Mouse (Mus musculus): ENCODE data around the gene Muc1.

The Muc1 gene

DNA sequence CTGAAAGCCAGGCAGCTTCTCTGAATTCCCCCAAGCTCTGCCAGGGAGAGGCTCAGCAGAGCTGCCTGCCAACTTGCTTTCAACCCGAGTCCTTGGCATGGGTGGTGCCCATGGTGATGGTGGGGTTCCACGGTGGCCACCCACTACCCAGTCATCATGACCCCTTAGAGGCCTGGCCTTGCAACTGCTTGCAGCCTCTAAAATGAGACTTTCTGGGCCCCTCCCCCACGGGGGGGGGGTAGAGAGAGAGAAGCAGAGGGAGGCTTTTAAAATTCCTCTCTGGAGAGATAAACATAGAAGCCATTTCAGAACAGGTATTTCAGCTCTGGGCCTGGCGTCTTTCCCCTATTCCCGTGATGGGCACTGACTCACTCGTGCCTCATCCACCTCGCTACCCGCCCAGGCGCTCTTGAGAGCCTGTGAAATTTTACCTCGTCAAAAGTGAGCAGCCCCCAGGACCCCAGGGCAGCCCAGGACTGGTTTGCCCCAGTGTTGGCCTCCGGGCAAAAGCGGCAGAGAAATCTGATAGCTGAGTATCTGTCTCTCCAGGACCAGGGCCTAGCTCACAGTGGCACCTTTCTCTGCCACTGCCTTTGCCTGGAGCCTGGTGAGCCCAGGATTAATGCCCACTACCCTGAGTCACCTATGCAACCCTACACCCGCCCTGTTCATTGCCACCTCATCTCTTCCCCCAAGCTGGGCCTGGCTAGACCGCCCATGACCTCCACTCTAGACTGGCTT, 48.6 kb downstream of the Muc1 start:
- no peak for DNase-seq

DNA sequence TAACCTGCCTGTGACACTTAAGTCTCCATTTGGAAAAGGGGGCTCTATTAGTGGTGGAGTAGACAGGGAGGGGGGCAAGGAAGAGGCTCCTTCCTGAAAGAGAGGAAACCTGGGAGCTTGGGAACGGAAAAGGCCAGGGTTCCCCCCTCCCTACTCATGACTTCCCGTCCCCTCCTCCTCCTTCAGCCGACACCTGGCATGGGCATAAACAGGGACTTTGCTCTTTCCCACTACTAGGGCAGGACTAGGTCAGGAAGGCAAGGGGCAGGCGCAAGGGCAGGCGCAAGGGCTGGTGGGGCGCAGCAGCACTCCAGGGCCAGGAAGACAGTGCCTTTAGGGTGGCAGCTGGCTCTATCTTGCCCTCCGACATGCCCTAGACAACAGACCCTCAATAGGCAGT, 49.2 kb downstream of the Muc1 start:
- DNase-seq: no peak

DNA sequence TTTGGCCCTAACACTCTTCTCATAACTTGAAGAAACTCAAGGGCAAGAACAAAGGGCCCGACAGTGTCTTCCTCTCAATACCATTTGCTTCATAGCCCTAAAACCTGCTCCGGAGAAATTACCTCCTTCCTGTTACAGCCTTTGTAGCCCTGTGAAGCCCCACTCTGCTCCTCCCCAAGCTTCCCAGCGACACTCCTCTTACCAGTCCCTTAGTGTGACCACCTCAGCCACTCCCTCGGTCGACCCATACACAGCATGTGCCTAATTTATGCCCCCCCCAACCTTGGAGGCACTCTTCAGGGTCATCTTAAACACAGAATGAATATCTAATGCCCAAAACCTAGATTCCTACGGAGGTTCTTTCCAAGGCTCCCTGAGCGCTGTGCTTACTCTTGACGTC, 49.8 kb downstream of the Muc1 start:
- DNase-seq: no peak

DNA sequence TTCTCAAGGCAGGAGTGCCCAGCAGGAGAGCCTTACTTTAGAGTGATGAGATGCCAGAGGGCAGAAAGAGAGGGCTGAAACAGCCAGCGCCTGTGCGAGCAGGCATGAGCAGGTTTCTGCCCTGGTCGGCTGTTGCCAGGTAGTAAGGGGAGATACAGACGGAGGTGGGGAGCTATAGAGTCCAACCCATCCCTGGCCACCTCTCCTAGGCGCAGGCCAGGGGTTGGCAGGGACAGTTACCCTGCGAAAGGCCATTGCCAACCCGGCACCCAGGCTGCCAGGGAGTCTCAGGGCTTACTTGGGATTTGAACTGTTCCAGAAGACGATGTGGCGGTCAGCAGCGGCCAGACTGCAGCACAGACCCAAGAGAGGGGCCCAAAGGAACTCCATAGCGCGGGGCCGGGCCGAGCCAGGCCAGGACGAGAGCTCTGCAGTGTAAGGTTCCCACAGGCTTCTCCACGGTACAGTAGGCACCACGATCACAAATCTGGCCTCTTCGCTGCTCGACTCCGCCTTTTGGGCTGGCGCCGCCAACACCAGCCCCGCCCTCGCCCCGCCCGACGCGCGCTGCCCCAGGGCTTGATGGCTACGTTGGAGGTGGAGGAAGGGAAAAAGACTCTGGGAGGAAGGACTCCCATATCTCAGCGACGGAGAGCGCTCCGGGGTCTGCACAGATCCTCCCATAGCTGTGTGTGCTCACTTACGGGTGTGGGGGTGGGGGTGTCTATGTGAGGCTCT, 50.5 kb downstream of the Muc1 start:
- peak; percentile 89 for DNase-seq

DNA sequence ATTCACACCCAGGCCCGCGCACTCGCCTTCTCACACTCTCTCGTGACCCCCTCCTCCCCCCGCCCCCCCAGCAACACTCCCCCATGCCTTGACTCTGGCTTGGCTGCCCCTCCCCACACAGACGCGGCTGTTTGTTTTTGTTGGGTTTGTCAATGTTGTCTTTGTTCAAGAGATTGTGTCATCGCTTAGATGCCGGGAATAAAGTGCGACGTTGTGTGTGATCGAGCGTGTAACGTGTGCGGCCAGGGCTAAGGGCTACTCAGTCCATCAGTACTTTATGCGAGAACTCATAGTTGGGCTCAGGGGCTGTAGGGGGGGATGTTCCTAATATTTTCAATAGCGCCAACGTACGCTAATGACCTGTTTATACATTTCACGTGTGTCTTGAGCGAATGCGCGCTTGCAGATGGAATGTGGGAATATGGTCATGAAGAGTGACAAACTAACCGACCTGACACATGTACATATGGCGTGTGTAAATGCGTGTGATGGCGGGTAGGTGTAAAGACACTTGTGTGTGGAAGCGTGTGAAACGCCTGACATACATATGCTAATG, 51.3 kb downstream of the Muc1 start:
- DNase-seq: peak; percentile 85

DNA sequence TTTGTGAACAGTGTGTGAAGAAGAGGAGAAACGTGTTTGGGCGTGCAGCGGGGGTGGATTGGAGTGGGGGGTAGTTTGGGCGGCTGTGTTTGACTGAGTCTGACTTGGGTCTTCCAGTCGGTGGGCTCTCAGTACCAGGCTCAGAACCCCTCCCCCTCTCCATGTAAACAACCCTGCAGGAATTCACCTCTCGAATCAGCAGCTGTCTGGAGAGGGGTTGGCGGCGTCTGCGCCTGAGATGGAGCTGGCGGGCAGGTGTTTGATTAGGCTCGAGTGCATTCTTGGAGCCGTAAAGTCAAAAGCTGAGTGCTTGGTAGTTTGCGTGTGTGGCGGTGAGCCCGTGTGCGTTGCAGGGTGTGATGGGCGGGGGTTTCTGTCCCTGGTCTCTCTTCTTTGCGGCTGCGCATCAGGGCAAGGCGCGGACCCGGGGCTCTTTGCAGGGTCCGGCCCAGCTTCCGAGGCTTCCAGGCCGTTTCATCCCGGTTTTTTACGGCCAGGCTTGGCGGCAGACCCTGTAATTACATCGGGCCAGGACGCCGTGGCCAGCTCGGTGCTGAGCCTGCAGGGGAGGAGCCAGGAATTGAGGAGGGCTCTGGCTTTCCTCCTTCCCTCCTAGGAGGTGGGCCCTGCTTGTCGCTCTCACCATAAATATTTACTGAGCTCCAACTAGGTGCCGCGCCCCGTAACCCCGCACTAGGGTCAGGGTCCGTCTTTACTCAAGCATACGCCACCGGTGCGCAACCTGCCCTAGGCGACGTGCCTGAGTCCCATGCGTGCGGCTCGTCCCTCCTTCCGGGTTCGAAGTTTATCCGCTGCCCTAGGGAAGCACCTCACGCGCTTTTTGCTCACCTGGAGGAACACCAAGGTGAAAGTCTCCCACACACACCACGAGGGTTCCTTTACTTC, 52.0 kb downstream of the Muc1 start, which contains the start of gene Efna1:
Efna1 (minus strand) TSS at position 537 of the 906 bp plus-strand sequence.
- DNase-seq: peak; percentile 57

DNA sequence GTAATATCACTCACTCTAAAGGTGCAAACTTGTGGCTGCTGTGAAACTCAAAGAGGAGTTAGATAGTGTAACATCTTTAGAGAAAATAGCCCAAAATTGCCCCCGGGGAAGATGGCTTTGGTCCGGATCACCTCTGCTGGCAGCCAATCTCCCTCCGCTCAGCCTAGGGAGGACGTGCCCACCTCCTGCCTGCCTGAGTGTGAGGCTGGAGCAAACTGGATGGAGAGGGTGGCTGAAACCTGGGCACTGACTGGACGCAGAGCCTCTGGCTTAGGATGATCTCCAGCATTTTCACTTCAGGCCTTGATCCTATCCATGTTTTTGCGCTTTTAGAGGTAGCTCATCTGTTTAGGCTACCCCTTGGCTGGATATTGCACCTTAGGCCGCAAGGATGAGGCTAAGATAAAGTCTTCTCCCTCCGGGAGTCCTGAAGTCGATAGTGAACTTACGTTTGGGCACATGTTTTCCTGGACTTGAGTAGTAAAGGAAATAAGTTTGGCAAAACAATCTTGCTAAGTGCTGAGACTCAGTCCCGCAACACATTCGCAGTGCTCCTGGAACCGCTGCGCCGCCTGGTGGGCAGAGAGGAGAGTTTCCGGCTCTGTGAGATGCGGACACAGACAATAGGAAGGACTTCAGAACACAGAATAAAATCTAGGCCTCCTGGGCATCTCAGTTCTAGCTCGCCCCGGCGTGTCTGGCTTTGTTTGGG, 52.9 kb downstream of the Muc1 start:
- DNase-seq: peak; percentile 80

DNA sequence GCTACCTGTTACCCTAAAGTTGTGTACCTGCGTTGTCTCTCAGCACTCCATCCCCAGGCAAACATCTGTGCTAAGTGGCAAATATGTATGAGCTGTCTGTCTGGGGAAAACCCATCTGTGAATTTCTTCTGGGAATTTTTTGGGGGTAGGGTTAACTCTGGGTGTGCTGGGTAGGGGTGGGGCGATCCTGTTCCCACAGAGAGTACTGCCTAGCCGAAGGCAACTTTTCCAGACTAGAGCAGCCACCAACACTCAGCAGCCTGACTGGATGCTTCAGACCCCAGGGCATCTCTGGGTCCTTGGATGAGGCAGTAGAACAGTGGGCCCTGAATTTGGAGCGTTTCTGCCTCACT, 53.4 kb downstream of the Muc1 start:
- no peak for DNase-seq
